Mouse (Mus musculus) CH12.LX (cell line): Measurements from ENCODE around the gene Pde4dip.

Source experiments
- CTCF ChIP-seq, 2 experiments: IDR thresholded peaks in 1 of 2; conservative IDR thresholded peaks in 1 of 2; 2 replicates each; pipeline ENCODE4 v1.5.1; 2011 to 2012; ENCODE audit warnings: low read depth in 2 of 2, low read length in 2 of 2, improper control_type of control experiment in 1 of 2, inconsistent platforms in 1 of 2, mild to moderate bottlenecking in 1 of 2, moderate library complexity in 1 of 2
- E2F4 ChIP-seq: IDR thresholded peaks from 2 replicates; pipeline ENCODE4 v1.6.1; 2011; ENCODE audit warnings: low read depth, low read length, improper control_type of control experiment; ENCODE audit not compliant: insufficient replicate concordance
- EP300 ChIP-seq: IDR thresholded peaks from 2 replicates; pipeline ENCODE4 v1.6.1; 2011; ENCODE audit warnings: low read length, improper control_type of control experiment
- MAFK ChIP-seq: IDR thresholded peaks from 2 replicates; pipeline ENCODE4 v1.6.1; 2011; ENCODE audit warnings: low read length, improper control_type of control experiment; ENCODE audit not compliant: insufficient replicate concordance
- NELFE ChIP-seq: IDR thresholded peaks from 2 replicates; pipeline ENCODE4 v1.6.1; 2011; ENCODE audit warnings: low read depth, low read length, improper control_type of control experiment
- POLR2A ChIP-seq: IDR thresholded peaks from 2 replicates; pipeline ENCODE4 v1.6.1; 2011; ENCODE audit warnings: low read depth, mild to moderate bottlenecking, improper control_type of control experiment, low read length
- USF2 ChIP-seq: conservative IDR thresholded peaks from 2 replicates; pipeline ENCODE4 v1.6.1; 2011; ENCODE audit warnings: low read depth, low read length, improper control_type of control experiment

DNA sequence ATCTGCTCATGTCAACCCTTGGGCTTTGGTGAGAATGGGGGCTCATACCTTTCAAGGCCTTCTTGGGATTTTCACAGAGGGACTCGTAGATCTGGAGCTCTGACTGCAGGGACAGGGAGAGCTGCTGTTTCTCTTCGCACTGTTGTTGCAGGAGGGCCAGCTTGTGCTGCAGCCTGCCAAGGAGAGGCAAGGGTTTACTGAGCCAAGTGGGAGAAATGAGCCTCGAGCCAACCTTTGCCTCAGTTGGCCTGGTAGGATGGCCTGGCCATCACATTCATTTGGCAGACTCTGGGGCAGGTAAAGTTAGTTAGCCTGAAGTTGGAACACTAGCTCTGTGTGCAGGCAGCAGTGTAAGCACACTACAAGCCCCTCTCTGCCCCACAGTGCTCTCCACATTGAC is 189.4 kb downstream of the Pde4dip start:
- TF ChIP-seq MAFK, result no peak
- TF ChIP-seq NELFE, result no peak
- TF ChIP-seq CTCF (conservative IDR thresholded peaks at IDR 0.05 in 1 of 2, IDR thresholded peaks at IDR 0.05 in 1 of 2; ENCODE audit: low read depth in 2 of 2, low read length in 2 of 2), result no peak
- TF ChIP-seq EP300, result no peak
- no peak for TF ChIP-seq E2F4
- no peak for TF ChIP-seq POLR2A
- TF ChIP-seq USF2, result no peak
